Mouse (Mus musculus) forebrain, embryonic 14.5 days (tissue): Measurements from ENCODE around the gene Lmtk2. TPM values are rescaled to one million over a fixed set of nuclear protein-coding genes. Genes with fewer than 3 reads are reported as not detected.

Experiments
- ATAC-seq: fragments of 200-750 bp; cut with Nextera tagmentation; 2 replicates; pipeline ENCODE4 v1.8.0; 2017; ENCODE audit warnings: mild to moderate bottlenecking, moderate library complexity
- DNase-seq: peaks from one replicate; pipeline ENCODE4 v3.0.0-alpha.2; 2015; ENCODE audit warnings: low spot score
- H3K27ac ChIP-seq: fragments of 300-500 bp; sonication (generic); 2 replicates; pipeline ENCODE4 v1.5.1; 2014; ENCODE audit warnings: low read depth, mild to moderate bottlenecking, control low read depth, low read length, moderate library complexity
- H3K27me3 ChIP-seq: fragments of 300-500 bp; sonication (generic); replicated peaks from 2 replicates; pipeline ENCODE4 v1.6.1; 2014; ENCODE audit warnings: low read length, control low read depth, mixed read lengths; ENCODE audit not compliant: control insufficient read depth, insufficient read depth
- H3K36me3 ChIP-seq: fragments of 300-500 bp; sonication (generic); 2 replicates; pipeline ENCODE4 v1.6.1; 2014; ENCODE audit warnings: low read length, control low read depth; ENCODE audit not compliant: control insufficient read depth, insufficient read depth
- H3K4me1 ChIP-seq: fragments of 300-500 bp; sonication (generic); 2 replicates; pipeline ENCODE4 v1.6.1; 2014; ENCODE audit warnings: antibody characterized with exemption, low read length, control low read depth; ENCODE audit not compliant: control insufficient read depth, insufficient read depth
- H3K4me2 ChIP-seq: fragments of 300-500 bp; sonication (generic); 2 replicates; pipeline ENCODE4 v1.6.1; 2014; ENCODE audit warnings: mild to moderate bottlenecking, control low read depth, low read length
- H3K4me3 ChIP-seq: fragments of 300-500 bp; sonication (generic); 2 replicates; pipeline ENCODE4 v1.5.1; 2014; ENCODE audit warnings: low read depth, low read length, control low read depth
- H3K9ac ChIP-seq: fragments of 300-500 bp; sonication (generic); 2 replicates; pipeline ENCODE4 v1.6.1; 2014; ENCODE audit warnings: mild to moderate bottlenecking, low read length, control low read depth, moderate library complexity
- H3K9me3 ChIP-seq: fragments of 300-500 bp; sonication (generic); replicated peaks from 2 replicates; pipeline ENCODE4 v1.6.1; 2016; ENCODE audit warnings: low read length, control low read depth, mixed read lengths; ENCODE audit not compliant: control insufficient read depth
- WGBS: fragments of 180-500 bp; shearing (Covaris S2); extraction: QIAGEN DNeasy Blood & Tissue Kit; methylation state at CpG from one replicate; pipeline ENCODE4 v1.1.7; 2014; 5-methylcytosine and 5-hydroxymethylcytosine counted together
- polyA plus RNA-seq: library from polyadenylated mRNA; unstranded; fragments of >200 nt; fragmentation: Nextera tagmentation; extraction: Ambion mirVana; gene quantifications from 2 replicates; pipeline ENCODE4 v1.2.1, GENCODE M21; 2014

Gene Lmtk2
- polyA plus RNA-seq, 1 experiment from 2014 or later, result 5.2 TPM

- ATAC-seq (no peak), DNase-seq (no peak)
- WGBS, result 61% methylated on average over 10 of the region's 10 CpGs
- Histone ChIP-seq H3K9ac (no peak overlapping the region), H3K4me2 (no peak overlapping the region), H3K27ac (no peak overlapping the region), H3K27me3 (no peaks in the 10 kb centered on the region), H3K4me1 (no peaks in the 10 kb centered on the region), H3K4me3 (no peak overlapping the region), H3K36me3 (peaks cover 73% of the 10 kb centered on the region), H3K9me3 (no peaks in the 10 kb centered on the region; the same call in 1 of the 2 replicates)
Measured at GRCm38 (mm10) chr5:144204911-144205310, 104.7 kb downstream of the Lmtk2 start.

GRCm38 (mm10) chr5:144206069-144206468, 105.8 kb downstream of the Lmtk2 start:
- H3K4me3 ChIP-seq, result no peak overlapping the region
- 94% methylated on average over 15 of the region's 15 CpGs for WGBS
- DNase-seq, result no peak
- no peak overlapping the region for H3K4me2 ChIP-seq
- H3K27me3 ChIP-seq, result no peaks in the 10 kb centered on the region
- no peaks in the 10 kb centered on the region for H3K4me1 ChIP-seq
- H3K9me3 ChIP-seq, result no peaks in the 10 kb centered on the region; the same call in 1 of the 2 replicates
- H3K27ac ChIP-seq, result no peak overlapping the region
- peaks cover 75% of the 10 kb centered on the region for H3K36me3 ChIP-seq
- ATAC-seq, result no peak
- H3K9ac ChIP-seq, result no peak overlapping the region

GRCm38 (mm10) chr5:144207478-144207877, 107.2 kb downstream of the Lmtk2 start:
- no peaks in the 10 kb centered on the region for H3K4me1 ChIP-seq
- 0 out of 2 replicates have a peak, but pooled peaks have one; percentile 50 for ATAC-seq

GRCm38 (mm10) chr5:144214453-144214852, 114.2 kb downstream of the Lmtk2 start:
- Histone ChIP-seq H3K4me3 (no peak overlapping the region), H3K4me1 (no peaks in the 10 kb centered on the region), H3K27ac (no peak overlapping the region), H3K36me3 (peaks cover 66% of the 10 kb centered on the region), H3K27me3 (no peaks in the 10 kb centered on the region), H3K9ac (no peak overlapping the region), H3K4me2 (no peak overlapping the region), H3K9me3 (no peaks in the 10 kb centered on the region)
- DNase-seq, result peak; percentile 50
- no peak for ATAC-seq
- 35% methylated on average over 7 of the region's 7 CpGs for WGBS

More at GRCm38 (mm10) chr5:144207478-144207877, 107.2 kb downstream of the Lmtk2 start:
- H3K4me3 ChIP-seq, result no peak overlapping the region
- 53% methylated on average over 11 of the region's 11 CpGs for WGBS
- no peak overlapping the region for H3K9ac ChIP-seq
- no peaks in the 10 kb centered on the region; the same call in 1 of the 2 replicates for H3K9me3 ChIP-seq
- H3K27me3 ChIP-seq, result no peaks in the 10 kb centered on the region
- peaks cover 82% of the 10 kb centered on the region for H3K36me3 ChIP-seq
- H3K4me2 ChIP-seq, result no peak overlapping the region
- DNase-seq, result peak; percentile 52
- no peak overlapping the region for H3K27ac ChIP-seq

GRCm38 (mm10) chr5:144215992-144216391, 115.8 kb downstream of the Lmtk2 start:
- no peaks in the 10 kb centered on the region for H3K9me3 ChIP-seq
- H3K27ac ChIP-seq, result no peak overlapping the region
- 96% methylated on average over 2 of the region's 2 CpGs for WGBS
- H3K4me1 ChIP-seq, result no peaks in the 10 kb centered on the region
- H3K27me3 ChIP-seq, result no peaks in the 10 kb centered on the region
- no peak overlapping the region for H3K4me3 ChIP-seq
- DNase-seq, result no peak
- H3K4me2 ChIP-seq, result no peak overlapping the region
- no peak overlapping the region for H3K9ac ChIP-seq
- no peak for ATAC-seq
- H3K36me3 ChIP-seq, result peaks cover 51% of the 10 kb centered on the region

- ATAC-seq (no peak), DNase-seq (no peak)
- Histone ChIP-seq H3K4me3 (no peak overlapping the region), H3K9ac (no peak overlapping the region), H3K4me2 (no peak overlapping the region), H3K36me3 (peaks cover 34% of the 10 kb centered on the region), H3K27ac (no peak overlapping the region), H3K4me1 (peaks cover 10% of the 10 kb centered on the region), H3K27me3 (no peaks in the 10 kb centered on the region), H3K9me3 (no peaks in the 10 kb centered on the region)
- 91% methylated on average over 7 of the region's 7 CpGs for WGBS
Measured at GRCm38 (mm10) chr5:144218061-144218460, 117.8 kb downstream of the Lmtk2 start.

GRCm38 (mm10) chr5:144219306-144219705, 119.1 kb downstream of the Lmtk2 start:
- H3K4me3 ChIP-seq, result no peak overlapping the region
- H3K36me3 ChIP-seq, result peaks cover 23% of the 10 kb centered on the region
- peaks cover 10% of the 10 kb centered on the region for H3K4me1 ChIP-seq
- 77% methylated on average over 12 of the region's 12 CpGs for WGBS
- no peak overlapping the region for H3K27ac ChIP-seq
- ATAC-seq (no peak), DNase-seq (no peak)
- H3K27me3 ChIP-seq, result no peaks in the 10 kb centered on the region
- H3K4me2 ChIP-seq, result no peak overlapping the region
- H3K9ac ChIP-seq, result no peak overlapping the region
- no peaks in the 10 kb centered on the region for H3K9me3 ChIP-seq

- no peak for DNase-seq
- Histone ChIP-seq H3K4me1 (peaks cover 10% of the 10 kb centered on the region), H3K36me3 (peaks cover 22% of the 10 kb centered on the region), H3K4me3 (no peak overlapping the region), H3K9ac (no peak overlapping the region), H3K9me3 (no peaks in the 10 kb centered on the region), H3K4me2 (no peak overlapping the region), H3K27ac (no peak overlapping the region), H3K27me3 (no peaks in the 10 kb centered on the region)
- WGBS, result 92% methylated on average over 5 of the region's 5 CpGs
- ATAC-seq, result no peak
Measured at GRCm38 (mm10) chr5:144219936-144220335, 119.7 kb downstream of the Lmtk2 start.

- H3K4me1 ChIP-seq, result peaks cover 10% of the 10 kb centered on the region
- no peak overlapping the region for H3K4me2 ChIP-seq
- no peak overlapping the region for H3K27ac ChIP-seq
- H3K36me3 ChIP-seq, result peaks cover 10% of the 10 kb centered on the region
- no peaks in the 10 kb centered on the region for H3K9me3 ChIP-seq
- ATAC-seq, result no peak
- no peak overlapping the region for H3K9ac ChIP-seq
- no peak for DNase-seq
- H3K27me3 ChIP-seq, result no peaks in the 10 kb centered on the region
- no peak overlapping the region for H3K4me3 ChIP-seq
- WGBS, result 78% methylated on average over 4 of the region's 4 CpGs
Measured at GRCm38 (mm10) chr5:144221305-144221704, 121.1 kb downstream of the Lmtk2 start.
